Mouse (Mus musculus) left cerebral cortex, postnatal 14 days (tissue): ENCODE data around the gene Slc44a5. TPM values are rescaled to one million over a fixed set of nuclear protein-coding genes. Genes with fewer than 3 reads are reported as not detected.
"Not testable (repeated sequence)": the region's sequence is repeated elsewhere in the genome, so short reads cannot be mapped to it uniquely, and the experiment has no call there.

ENCODE experiments used
- DNase-seq, 2 experiments: peaks; one replicate each; pipeline ENCODE4 v3.0.0; 2021 to 2022; ENCODE audit warnings: low spot score in 2 of 2, mixed read lengths in 1 of 2
- intact Hi-C: fragments of 180-260 bp; cut with DNase I; formaldehyde crosslinking; loops from one replicate; pipeline ENCODE4 v1.15.1; 2025
- total RNA-seq, 2 experiments: library from RNA; stranded (reverse); gene quantifications; 2 replicates each; pipeline ENCODE4 v1.2.3; 2021

The Slc44a5 gene
- total RNA-seq, 2 experiments from 2014 or later, result 12.5 to 13.9 TPM

- intact Hi-C loops, result no loop called here
- DNase-seq, result no peak
Observed at GRCm38 (mm10) chr3:154200422-154200828, 227.2 kb downstream of the Slc44a5 start.

GRCm38 (mm10) chr3:154201796-154202195 is 228.6 kb downstream of the Slc44a5 start:
- DNase-seq, result no peak
- intact Hi-C loops, result no loop called here

GRCm38 (mm10) chr3:154202383-154202782 is 229.1 kb downstream of the Slc44a5 start:
- DNase-seq, result no peak
- intact Hi-C loops, result no loop called here

GRCm38 (mm10) chr3:154208479-154208878 is 235.2 kb downstream of the Slc44a5 start:
- no peak for DNase-seq
- intact Hi-C loops, result no loop called here

- no peak for DNase-seq
- intact Hi-C loops, result no loop called here
Observed at GRCm38 (mm10) chr3:154209201-154209754, 236.0 kb downstream of the Slc44a5 start.

GRCm38 (mm10) chr3:154209776-154210430 is 236.7 kb downstream of the Slc44a5 start:
- DNase-seq, result no peak
- intact Hi-C loops, result no loop called here

- no peak for DNase-seq
- intact Hi-C loops, result no loop called here
Observed at GRCm38 (mm10) chr3:154210431-154211055, 237.3 kb downstream of the Slc44a5 start.

GRCm38 (mm10) chr3:154212551-154212950 is 239.3 kb downstream of the Slc44a5 start:
- intact Hi-C loops, result no loop called here
- no peak for DNase-seq

- intact Hi-C loops, result no loop called here
- DNase-seq, result no peak
Observed at GRCm38 (mm10) chr3:154215309-154215708, 242.1 kb downstream of the Slc44a5 start.

- intact Hi-C loops, result no loop called here
- no peak for DNase-seq
Observed at GRCm38 (mm10) chr3:154215779-154216178, 242.5 kb downstream of the Slc44a5 start.

GRCm38 (mm10) chr3:154222141-154222591 is 248.9 kb downstream of the Slc44a5 start:
- intact Hi-C loops, result no loop called here
- no peak for DNase-seq

- intact Hi-C loops, result no loop called here
- DNase-seq, result no peak
Observed at GRCm38 (mm10) chr3:154222688-154223087, 249.5 kb downstream of the Slc44a5 start.

GRCm38 (mm10) chr3:154226100-154226752 is 253.0 kb downstream of the Slc44a5 start:
- intact Hi-C loops, result loop anchor here (1.0 kb wide), 1 partner anchor 267 kb away; no protein-coding TSS in a partner anchor
- DNase-seq, result peak; percentile 79 to 85

- intact Hi-C loops, result no loop called here
- DNase-seq, result no peak
Observed at GRCm38 (mm10) chr3:154244932-154245331, 271.7 kb downstream of the Slc44a5 start.

- DNase-seq, result no peak
- intact Hi-C loops, result no loop called here
Observed at GRCm38 (mm10) chr3:154251486-154251885, 278.2 kb downstream of the Slc44a5 start.

- no peak for DNase-seq
- intact Hi-C loops, result no loop called here
Observed at GRCm38 (mm10) chr3:154252219-154252618, 279.0 kb downstream of the Slc44a5 start.

- intact Hi-C loops, DNase-seq: not testable (repeated sequence)
Observed at GRCm38 (mm10) chr3:154254187-154254586, 281.0 kb downstream of the Slc44a5 start.

GRCm38 (mm10) chr3:154257312-154257711 is 284.1 kb downstream of the Slc44a5 start:
- intact Hi-C loops, result no loop called here

GRCm38 (mm10) chr3:154268313-154268712 is 295.1 kb downstream of the Slc44a5 start:
- intact Hi-C loops, result no loop called here
- no peak for DNase-seq

More at GRCm38 (mm10) chr3:154257312-154257711, 284.1 kb downstream of the Slc44a5 start:
- DNase-seq, result no peak

- intact Hi-C loops, result loop anchor here (1.0 kb wide), 1 partner anchor 302 kb away; no protein-coding TSS in a partner anchor
- DNase-seq, result peak; percentile 66 to 85
Observed at GRCm38 (mm10) chr3:154269757-154270366, 296.6 kb downstream of the Slc44a5 start.
